In the genomic region with DNA sequence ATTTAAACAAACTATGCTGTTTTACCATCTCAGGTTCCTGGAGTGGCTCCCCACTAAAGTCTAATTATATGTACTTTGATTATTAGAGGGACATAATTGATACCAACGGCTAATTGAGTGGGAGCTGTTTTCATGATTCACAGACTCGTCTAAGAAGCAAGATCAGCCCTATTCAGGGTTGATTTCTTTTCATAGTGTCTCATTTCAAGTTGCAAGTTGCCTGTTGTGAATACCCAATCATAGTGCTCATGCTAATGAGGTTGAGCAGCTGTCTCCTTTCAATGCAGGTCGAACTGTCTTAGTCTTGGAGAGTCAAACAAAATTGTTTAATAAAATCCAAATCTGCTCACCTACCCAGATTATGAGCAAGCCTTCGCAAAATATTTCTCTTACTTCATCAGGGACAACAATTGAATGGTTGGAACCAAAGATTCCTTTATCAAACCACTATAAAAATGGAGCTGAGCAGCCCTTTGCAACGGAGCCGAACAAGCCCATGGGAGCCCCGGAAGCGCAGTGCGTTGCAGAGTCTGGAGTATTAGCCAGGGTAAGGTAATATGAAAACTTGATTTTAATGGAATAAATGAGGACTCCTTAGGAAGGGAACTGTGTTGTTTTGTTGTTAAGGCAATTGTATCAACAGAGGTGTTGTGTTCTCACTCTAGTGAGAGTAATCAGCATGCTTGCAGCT, we compare ENCODE assay signal across 26 mouse cellular contexts. TPM values are rescaled to one million over a fixed set of nuclear protein-coding genes. Genes with fewer than 3 reads are reported as not detected.
A peak's percentile ranks its signal among the peaks of the same experiment; 100 is the strongest.
DNase-seq lines count a peak whose midpoint lies in the region; ATAC-seq and TF ChIP-seq lines count a peak whose summit lies in the region.
"Had no signal": no experiment of that assay in that cellular context is flagged by ENCODE, and none has a peak within 500 bp of the region (broad histone marks: within the 10 kb centered on the region; RNA-seq: fewer than 3 reads in every experiment).

No protein-coding gene starts in this region.

- ATAC-seq in hindbrain, embryonic 14.5 days (ENCODE audit: low FRiP score) = no peak
- ATAC-seq in hindbrain, embryonic 11.5 days (ENCODE audit: low FRiP score) = no peak
- ATAC-seq in midbrain, embryonic 13.5 days = no peak
- no peak for ATAC-seq in midbrain, postnatal 0 days (ENCODE audit: low FRiP score)
- peak; percentile 84 for ATAC-seq in forebrain, embryonic 14.5 days
- ATAC-seq: intestine, embryonic 15.5 days; Patski had no signal

- H3K9ac ChIP-seq in hindbrain, embryonic 14.5 days = no peak overlapping the region
- no peak overlapping the region for H3K9ac ChIP-seq in hindbrain, embryonic 11.5 days (ENCODE audit: low read depth, low read length)
- H3K9ac ChIP-seq in midbrain, embryonic 13.5 days (replicated peaks) = no peak overlapping the region
- no peak overlapping the region for H3K9ac ChIP-seq in midbrain, postnatal 0 days (replicated peaks; ENCODE audit: low read length, poor library complexity, severe bottlenecking)
- H3K9ac ChIP-seq in forebrain, embryonic 14.5 days (ENCODE audit: low read length) = no peak overlapping the region
- H3K9ac ChIP-seq: embryonic facial prominence, embryonic 13.5 days; intestine, embryonic 15.5 days; liver, embryonic 13.5 days had no signal

- 60% methylated on average over 9 of the region's 9 CpGs for WGBS in hindbrain, embryonic 14.5 days
- WGBS in hindbrain, embryonic 11.5 days = 75% methylated on average over 9 of the region's 9 CpGs
- WGBS in midbrain, embryonic 13.5 days = 52% methylated on average over 9 of the region's 9 CpGs
- WGBS in midbrain, postnatal 0 days = 50% methylated on average over 9 of the region's 9 CpGs
- WGBS in forebrain, embryonic 14.5 days = 19% methylated on average over 9 of the region's 9 CpGs

- H3K27ac ChIP-seq in hindbrain, embryonic 14.5 days = peak overlapping the region; percentile 38; the same call in 1 of the 2 replicates
- no peak overlapping the region for H3K27ac ChIP-seq in hindbrain, embryonic 11.5 days (ENCODE audit: low read depth, low read length)
- H3K27ac ChIP-seq in midbrain, embryonic 13.5 days = 0 out of 2 replicates have a peak overlapping the region, but pooled peaks have one; percentile 14
- no peak overlapping the region for H3K27ac ChIP-seq in midbrain, postnatal 0 days (ENCODE audit: low read depth, low read length)
- H3K27ac ChIP-seq in forebrain, embryonic 14.5 days (ENCODE audit: low read depth, low read length) = no peak overlapping the region; the same call in 1 of the 2 replicates
- H3K27ac ChIP-seq: embryonic facial prominence, embryonic 13.5 days; heart, embryonic 10.5 days; intestine, embryonic 15.5 days; left cerebral cortex, adult 2 months; liver, embryonic 13.5 days had no signal

- DNase-seq in hindbrain, embryonic 14.5 days (ENCODE audit: low spot score) = no peak
- no peak for DNase-seq in hindbrain, embryonic 11.5 days (ENCODE audit: low spot score)
- DNase-seq in midbrain, postnatal 0 days (ENCODE audit: low spot score) = no peak
- peak; percentile 71 for DNase-seq in forebrain, embryonic 14.5 days (ENCODE audit: low spot score)
- DNase-seq in cerebellum, postnatal 14 days = no peak
- no peak for DNase-seq in kidney, postnatal 14 days
- DNase-seq: adrenal gland, postnatal 36 days; B cell, adult 2 months; cerebellum, adult 18-20 months; cerebellum, postnatal 36 days; embryo, embryonic 11 days; kidney, adult 9 months; kidney, postnatal 4 days; liver, embryonic 13.5 days; lung, adult 2 months; lung, postnatal 36 days had no signal

- H3K27me3 ChIP-seq in hindbrain, embryonic 14.5 days (ENCODE audit: control insufficient read depth, insufficient read depth, low read length) = no peaks in the 10 kb centered on the region
- no peaks in the 10 kb centered on the region for H3K27me3 ChIP-seq in hindbrain, embryonic 11.5 days (ENCODE audit: control insufficient read depth, insufficient read depth, low read length)
- no peaks in the 10 kb centered on the region for H3K27me3 ChIP-seq in midbrain, embryonic 13.5 days
- H3K27me3 ChIP-seq in midbrain, postnatal 0 days (ENCODE audit: insufficient read depth, low read length) = no peaks in the 10 kb centered on the region
- H3K27me3 ChIP-seq in forebrain, embryonic 14.5 days (replicated peaks; ENCODE audit: control insufficient read depth, insufficient read depth, low read length) = no peaks in the 10 kb centered on the region
- H3K27me3 ChIP-seq: CH12.LX; embryonic facial prominence, embryonic 13.5 days; intestine, embryonic 15.5 days; liver, embryonic 13.5 days; megakaryocyte, embryonic 14.5 days; Patski had no signal

- H3K4me2 ChIP-seq in hindbrain, embryonic 14.5 days (replicated peaks) = no peak overlapping the region
- H3K4me2 ChIP-seq in hindbrain, embryonic 11.5 days (replicated peaks; ENCODE audit: low read depth, low read length) = no peak overlapping the region
- no peak overlapping the region for H3K4me2 ChIP-seq in midbrain, embryonic 13.5 days (replicated peaks)
- no peak overlapping the region for H3K4me2 ChIP-seq in midbrain, postnatal 0 days (ENCODE audit: low read depth, low read length, poor library complexity, severe bottlenecking)
- H3K4me2 ChIP-seq in forebrain, embryonic 14.5 days (ENCODE audit: low read length) = peak overlapping the region; percentile 5; the same call in 1 of the 2 replicates
- H3K4me2 ChIP-seq: embryonic facial prominence, embryonic 13.5 days; intestine, embryonic 15.5 days; liver, embryonic 13.5 days had no signal

- peaks cover 6% of the 10 kb centered on the region; the same call in 1 of the 2 replicates for H3K4me1 ChIP-seq in hindbrain, embryonic 14.5 days (replicated peaks; ENCODE audit: control insufficient read depth, insufficient read depth, low read length)
- H3K4me1 ChIP-seq in hindbrain, embryonic 11.5 days (replicated peaks; ENCODE audit: control insufficient read depth, insufficient read depth, low read length) = no peaks in the 10 kb centered on the region
- H3K4me1 ChIP-seq in midbrain, embryonic 13.5 days (replicated peaks) = peaks cover 14% of the 10 kb centered on the region
- no peaks in the 10 kb centered on the region for H3K4me1 ChIP-seq in midbrain, postnatal 0 days (ENCODE audit: insufficient read depth, low read length)
- H3K4me1 ChIP-seq in forebrain, embryonic 14.5 days (ENCODE audit: control insufficient read depth, insufficient read depth, low read length) = peaks cover 14% of the 10 kb centered on the region
- H3K4me1 ChIP-seq: embryonic facial prominence, embryonic 13.5 days; heart, embryonic 10.5 days; intestine, embryonic 15.5 days; liver, embryonic 13.5 days; megakaryocyte, embryonic 14.5 days had no signal

- no peak overlapping the region for H3K4me3 ChIP-seq in hindbrain, embryonic 14.5 days (replicated peaks; ENCODE audit: low read length)
- no peak overlapping the region for H3K4me3 ChIP-seq in hindbrain, embryonic 11.5 days (ENCODE audit: low read depth, low read length)
- H3K4me3 ChIP-seq in midbrain, embryonic 13.5 days (replicated peaks) = no peak overlapping the region
- no peak overlapping the region for H3K4me3 ChIP-seq in midbrain, postnatal 0 days (ENCODE audit: low read depth, low read length)
- H3K4me3 ChIP-seq in forebrain, embryonic 14.5 days (ENCODE audit: low read depth, low read length) = no peak overlapping the region
- H3K4me3 ChIP-seq: embryonic facial prominence, embryonic 13.5 days; erythroblast, embryonic 14.5 days; heart, embryonic 10.5 days; intestine, embryonic 15.5 days; left cerebral cortex, adult 2 months; liver, embryonic 13.5 days; megakaryocyte, embryonic 14.5 days had no signal

- peaks cover 49% of the 10 kb centered on the region for H3K36me3 ChIP-seq in hindbrain, embryonic 14.5 days (replicated peaks; ENCODE audit: control insufficient read depth, insufficient read depth)
- H3K36me3 ChIP-seq in hindbrain, embryonic 11.5 days (ENCODE audit: control insufficient read depth, insufficient read depth, low read length) = no peaks in the 10 kb centered on the region
- peaks cover 50% of the 10 kb centered on the region for H3K36me3 ChIP-seq in midbrain, embryonic 13.5 days
- H3K36me3 ChIP-seq in midbrain, postnatal 0 days (ENCODE audit: insufficient read depth, low read length) = peaks cover 13% of the 10 kb centered on the region
- H3K36me3 ChIP-seq in forebrain, embryonic 14.5 days (ENCODE audit: control insufficient read depth, insufficient read depth, low read length) = peaks cover 37% of the 10 kb centered on the region

- no peak for TF ChIP-seq CTCF in midbrain, postnatal 0 days (IDR thresholded peaks at IDR 0.05)

- H3K9me3 ChIP-seq in hindbrain, embryonic 14.5 days (ENCODE audit: control insufficient read depth, low read length) = no peaks in the 10 kb centered on the region
- H3K9me3 ChIP-seq in hindbrain, embryonic 11.5 days (ENCODE audit: control insufficient read depth, low read length) = no peaks in the 10 kb centered on the region
- no peaks in the 10 kb centered on the region for H3K9me3 ChIP-seq in midbrain, embryonic 13.5 days
- H3K9me3 ChIP-seq in midbrain, postnatal 0 days (ENCODE audit: low read length) = no peaks in the 10 kb centered on the region
- H3K9me3 ChIP-seq in forebrain, embryonic 14.5 days (replicated peaks; ENCODE audit: control insufficient read depth, low read length) = no peaks in the 10 kb centered on the region
- H3K9me3 ChIP-seq: embryonic facial prominence, embryonic 13.5 days; G1E; heart, embryonic 10.5 days; intestine, embryonic 15.5 days; liver, embryonic 13.5 days; megakaryocyte, embryonic 14.5 days had no signal

RNA-seq across cellular contexts. Expression of gene Osbpl11, which starts 31.6 kb away (rescaled TPM):
- 18.0 and 20.9 TPM in 2 replicates for polyA plus RNA-seq in hindbrain, embryonic 14.5 days (2014; fragmentation: Nextera tagmentation; extraction: Ambion mirVana)
- 19.7 and 24.6 TPM in 2 replicates for polyA plus RNA-seq in hindbrain, embryonic 11.5 days (2014; fragmentation: Nextera tagmentation; extraction: Ambion mirVana)
- 16.8 and 19.8 TPM in 2 replicates for polyA plus RNA-seq in midbrain, embryonic 13.5 days (2015; fragmentation: Nextera tagmentation; extraction: Ambion mirVana)
- total RNA-seq in midbrain, postnatal 0 days (2014; rRNA removed) = 25.1 TPM in 2 replicates
- 11.7 and 12.0 TPM in 2 replicates for polyA plus RNA-seq in midbrain, postnatal 0 days (2015; fragmentation: Nextera tagmentation; extraction: Ambion mirVana)
- polyA plus RNA-seq in forebrain, embryonic 14.5 days (2014; fragmentation: Nextera tagmentation; extraction: Ambion mirVana) = 14.3 and 16.4 TPM in 2 replicates

RNA-seq across cellular contexts. Expression of gene Snx4, which starts 34.8 kb away (rescaled TPM):
- polyA plus RNA-seq in hindbrain, embryonic 14.5 days (2014; fragmentation: Nextera tagmentation; extraction: Ambion mirVana) = 94.9 and 105 TPM in 2 replicates
- 77.2 and 87.4 TPM in 2 replicates for polyA plus RNA-seq in hindbrain, embryonic 11.5 days (2014; fragmentation: Nextera tagmentation; extraction: Ambion mirVana)
- polyA plus RNA-seq in midbrain, embryonic 13.5 days (2015; fragmentation: Nextera tagmentation; extraction: Ambion mirVana) = 78.2 and 81.9 TPM in 2 replicates
- 65.8 and 84.6 TPM in 2 replicates for total RNA-seq in midbrain, postnatal 0 days (2014; rRNA removed)
- 108 and 111 TPM in 2 replicates for polyA plus RNA-seq in midbrain, postnatal 0 days (2015; fragmentation: Nextera tagmentation; extraction: Ambion mirVana)
- 84.1 and 87.5 TPM in 2 replicates for polyA plus RNA-seq in forebrain, embryonic 14.5 days (2014; fragmentation: Nextera tagmentation; extraction: Ambion mirVana)

Comparison
In these comparisons a context has a peak if more than half of its experiments do, and no peak if none do; other contexts are left out.
1. H3K27ac ChIP-seq: peak in hindbrain, embryonic 14.5 days (single experiment) and midbrain, embryonic 13.5 days (single experiment); none in hindbrain, embryonic 11.5 days (single experiment), midbrain, postnatal 0 days (single experiment) and forebrain, embryonic 14.5 days (single experiment).